Mouse (Mus musculus): ENCODE measurements around the gene Ints3. TPM values are rescaled to one million over a fixed set of nuclear protein-coding genes. Genes with fewer than 3 reads are reported as not detected.
"Not testable (repeated sequence)": the region's sequence is repeated elsewhere in the genome, so short reads cannot be mapped to it uniquely, and the experiment has no call there.

Ints3 gene
- polyA plus RNA-seq, 1 experiment, result 68.6 TPM

- H3K36me3 ChIP-seq (ENCODE audit: control insufficient read depth, insufficient read depth, low read length, poor library complexity, severe bottlenecking), result peaks cover 56% of the 10 kb centered on the region
- H3K9ac ChIP-seq (ENCODE audit: low read depth, poor library complexity, severe bottlenecking), result no peak overlapping the region
Observed at GRCm38 (mm10) chr3:90357959-90358358, 75.5 kb downstream of the Ints3 start.

GRCm38 (mm10) chr3:90347847-90348246 is 85.6 kb downstream of the Ints3 start:
- H3K9ac ChIP-seq (ENCODE audit: low read depth, poor library complexity, severe bottlenecking), result no peak overlapping the region
- H3K9me3 ChIP-seq (replicated peaks; ENCODE audit: control insufficient read depth, insufficient read depth, low read length, poor library complexity, severe bottlenecking), result no peaks in the 10 kb centered on the region
- H3K36me3 ChIP-seq (ENCODE audit: control insufficient read depth, insufficient read depth, low read length, poor library complexity, severe bottlenecking), result peaks cover 51% of the 10 kb centered on the region
- no peaks in the 10 kb centered on the region for H3K4me1 ChIP-seq (ENCODE audit: control insufficient read depth, insufficient read depth, low read length)
- TF ChIP-seq EP300 (IDR thresholded peaks at IDR 0.05; ENCODE audit: insufficient read depth, low read depth, low read length) (no peak), CTCF (IDR thresholded peaks at IDR 0.05; ENCODE audit: low read depth, low read length) (no peak), POLR2A (IDR thresholded peaks at IDR 0.05; ENCODE audit: insufficient read depth, low read length) (no peak)
- H3K4me3 ChIP-seq (ENCODE audit: low read depth, low read length), result no peak overlapping the region
- no peak overlapping the region for H3K27ac ChIP-seq (ENCODE audit: insufficient read depth, low read length)
- no peaks in the 10 kb centered on the region for H3K27me3 ChIP-seq (ENCODE audit: control insufficient read depth, insufficient read depth, low read length, poor library complexity, severe bottlenecking)

More at GRCm38 (mm10) chr3:90357959-90358358, 75.5 kb downstream of the Ints3 start:
- no peak overlapping the region for H3K27ac ChIP-seq (ENCODE audit: insufficient read depth, low read length)
- TF ChIP-seq CTCF (IDR thresholded peaks at IDR 0.05; ENCODE audit: low read depth, low read length), result no peak
- TF ChIP-seq POLR2A (IDR thresholded peaks at IDR 0.05; ENCODE audit: insufficient read depth, low read length), result no peak
- TF ChIP-seq EP300 (IDR thresholded peaks at IDR 0.05; ENCODE audit: insufficient read depth, low read depth, low read length), result no peak
- no peak overlapping the region for H3K4me3 ChIP-seq (ENCODE audit: low read depth, low read length)
- H3K27me3 ChIP-seq (ENCODE audit: control insufficient read depth, insufficient read depth, low read length, poor library complexity, severe bottlenecking), result no peaks in the 10 kb centered on the region
- H3K4me1 ChIP-seq (ENCODE audit: control insufficient read depth, insufficient read depth, low read length), result no peaks in the 10 kb centered on the region
- H3K9me3 ChIP-seq (replicated peaks; ENCODE audit: control insufficient read depth, insufficient read depth, low read length, poor library complexity, severe bottlenecking), result no peaks in the 10 kb centered on the region

- H3K4me1 ChIP-seq (ENCODE audit: control insufficient read depth, insufficient read depth, low read length); H3K9ac ChIP-seq (ENCODE audit: low read depth, poor library complexity, severe bottlenecking); H3K27ac ChIP-seq (ENCODE audit: insufficient read depth, low read length); H3K9me3 ChIP-seq (replicated peaks; ENCODE audit: control insufficient read depth, insufficient read depth, low read length, poor library complexity, severe bottlenecking); H3K27me3 ChIP-seq (ENCODE audit: control insufficient read depth, insufficient read depth, low read length, poor library complexity, severe bottlenecking); H3K4me3 ChIP-seq (ENCODE audit: low read depth, low read length): not testable (repeated sequence)
- peaks cover 21% of the 10 kb centered on the region for H3K36me3 ChIP-seq (ENCODE audit: control insufficient read depth, insufficient read depth, low read length, poor library complexity, severe bottlenecking)
Observed at GRCm38 (mm10) chr3:90342853-90343252, 90.6 kb downstream of the Ints3 start.

Other genes starting within 250 kb of the Ints3 start
- 28.1 and 44.0 TPM in 2 replicates for gene Rps27, start 220.0 kb downstream of the Ints3 start, polyA plus RNA-seq (2011; ENCODE audit: insufficient read depth, insufficient read length, low read depth, missing spikeins)
- gene Rab13, start 219.9 kb downstream of the Ints3 start, polyA plus RNA-seq (2011; ENCODE audit: insufficient read depth, insufficient read length, low read depth, missing spikeins), result 8.0 and 12.4 TPM in 2 replicates
- gene Jtb, start 202.0 kb downstream of the Ints3 start, polyA plus RNA-seq (2011; ENCODE audit: insufficient read depth, insufficient read length, low read depth, missing spikeins), result 23.7 and 24.5 TPM in 2 replicates
- 3.7 and 4.6 TPM in 2 replicates for gene Creb3l4, start 190.1 kb downstream of the Ints3 start, polyA plus RNA-seq (2011; ENCODE audit: insufficient read depth, insufficient read length, low read depth, missing spikeins)
- gene Slc39a1, start 185.4 kb downstream of the Ints3 start, polyA plus RNA-seq (2011; ENCODE audit: insufficient read depth, insufficient read length, low read depth, missing spikeins), result 60.5 and 62.4 TPM in 2 replicates
- 32.4 and 34.6 TPM in 2 replicates for gene Crtc2, start 179.5 kb downstream of the Ints3 start, polyA plus RNA-seq (2011; ENCODE audit: insufficient read depth, insufficient read length, low read depth, missing spikeins)
- gene Dennd4b, start 168.4 kb downstream of the Ints3 start, polyA plus RNA-seq (2011; ENCODE audit: insufficient read depth, insufficient read length, low read depth, missing spikeins), result 12.3 and 12.8 TPM in 2 replicates
- gene Gatad2b, start 140.4 kb downstream of the Ints3 start, polyA plus RNA-seq (2011; ENCODE audit: insufficient read depth, insufficient read length, low read depth, missing spikeins), result 59.0 and 66.1 TPM in 2 replicates
- 11.0 and 12.5 TPM in 2 replicates for gene Slc27a3, start 43.7 kb downstream of the Ints3 start, polyA plus RNA-seq (2011; ENCODE audit: insufficient read depth, insufficient read length, low read depth, missing spikeins)
- 10.8 and 13.6 TPM in 2 replicates for gene Npr1, start 32.2 kb upstream of the Ints3 start, polyA plus RNA-seq (2011; ENCODE audit: insufficient read depth, insufficient read length, low read depth, missing spikeins)
- 211 and 233 TPM in 2 replicates for gene Ilf2, start 42.5 kb upstream of the Ints3 start, polyA plus RNA-seq (2011; ENCODE audit: insufficient read depth, insufficient read length, low read depth, missing spikeins)
- 63.9 and 65.1 TPM in 2 replicates for gene Snapin, start 57.4 kb upstream of the Ints3 start, polyA plus RNA-seq (2011; ENCODE audit: insufficient read depth, insufficient read length, low read depth, missing spikeins)
- gene Chtop, start 75.9 kb upstream of the Ints3 start, polyA plus RNA-seq (2011; ENCODE audit: insufficient read depth, insufficient read length, low read depth, missing spikeins), result 124 and 130 TPM in 2 replicates
- gene S100a1, start 80.8 kb upstream of the Ints3 start, polyA plus RNA-seq (2011; ENCODE audit: insufficient read depth, insufficient read length, low read depth, missing spikeins), result 46.3 and 50.4 TPM in 2 replicates
- 71.4 and 73.2 TPM in 2 replicates for gene S100a13, start 80.8 kb upstream of the Ints3 start, polyA plus RNA-seq (2011; ENCODE audit: insufficient read depth, insufficient read length, low read depth, missing spikeins)
- 0.88 and 1.9 TPM in 2 replicates for gene S100a14, start 93.2 kb upstream of the Ints3 start, polyA plus RNA-seq (2011; ENCODE audit: insufficient read depth, insufficient read length, low read depth, missing spikeins)
- gene S100a16, start 103.6 kb upstream of the Ints3 start, polyA plus RNA-seq (2011; ENCODE audit: insufficient read depth, insufficient read length, low read depth, missing spikeins), result 2.0 and 3.1 TPM in 2 replicates
- 1.5 and 2.5 TPM in 2 replicates for gene S100a3, start 127.0 kb upstream of the Ints3 start, polyA plus RNA-seq (2011; ENCODE audit: insufficient read depth, insufficient read length, low read depth, missing spikeins)
- not detected in 2 replicates for gene S100a2, start 156.6 kb upstream of the Ints3 start, polyA plus RNA-seq (2011; ENCODE audit: insufficient read depth, insufficient read length, low read depth, missing spikeins)
- gene Gm42674, start 168.3 kb upstream of the Ints3 start, polyA plus RNA-seq (2011; ENCODE audit: insufficient read depth, insufficient read length, low read depth, missing spikeins), result 5.1 TPM in 1 of 2 replicates, not detected in the other
- gene S100a4, start 170.1 kb upstream of the Ints3 start, polyA plus RNA-seq (2011; ENCODE audit: insufficient read depth, insufficient read length, low read depth, missing spikeins), result 11.0 and 15.5 TPM in 2 replicates
- gene S100a5, start 174.9 kb upstream of the Ints3 start, polyA plus RNA-seq (2011; ENCODE audit: insufficient read depth, insufficient read length, low read depth, missing spikeins), result not detected in 2 replicates
- 516 and 526 TPM in 2 replicates for gene S100a6, start 179.3 kb upstream of the Ints3 start, polyA plus RNA-seq (2011; ENCODE audit: insufficient read depth, insufficient read length, low read depth, missing spikeins)
- 0.79 TPM in 1 of 2 replicates, not detected in the other for gene S100a7a, start 220.4 kb upstream of the Ints3 start, polyA plus RNA-seq (2011; ENCODE audit: insufficient read depth, insufficient read length, low read depth, missing spikeins)
- gene S100a8, start 235.4 kb upstream of the Ints3 start, polyA plus RNA-seq (2011; ENCODE audit: insufficient read depth, insufficient read length, low read depth, missing spikeins), result not detected in 2 replicates

All from ES-Bruce4 (cell line).